Mouse (Mus musculus): Measurements from ENCODE around the gene Slc4a8.
A peak's percentile ranks its signal among the peaks of the same experiment; 100 is the strongest.

Slc4a8 gene

GRCm38 (mm10) chr15:100775189-100776166 is 13.9 kb downstream of the Slc4a8 start:
- DNase-seq: no peak

- DNase-seq: peak; percentile 50
These were observed 14.9 kb downstream of the Slc4a8 start for GRCm38 (mm10) chr15:100776424-100776823.

GRCm38 (mm10) chr15:100777020-100778016 is 15.8 kb downstream of the Slc4a8 start:
- peak; percentile 73 for DNase-seq

GRCm38 (mm10) chr15:100779896-100780295 is 18.3 kb downstream of the Slc4a8 start:
- DNase-seq: peak; percentile 46

GRCm38 (mm10) chr15:100783244-100783987 is 21.9 kb downstream of the Slc4a8 start:
- no peak for DNase-seq

- no peak for DNase-seq
These were observed 28.7 kb downstream of the Slc4a8 start for GRCm38 (mm10) chr15:100790219-100790618.

GRCm38 (mm10) chr15:100792324-100792723 is 30.8 kb downstream of the Slc4a8 start:
- no peak for DNase-seq

GRCm38 (mm10) chr15:100800914-100801313 is 39.4 kb downstream of the Slc4a8 start:
- DNase-seq: no peak

GRCm38 (mm10) chr15:100808062-100808461 is 46.5 kb downstream of the Slc4a8 start:
- DNase-seq: peak; percentile 37

- no peak for DNase-seq
These were observed 46.9 kb downstream of the Slc4a8 start for GRCm38 (mm10) chr15:100808484-100808883.

- no peak for DNase-seq
These were observed 48.7 kb downstream of the Slc4a8 start for GRCm38 (mm10) chr15:100810243-100810642.

- DNase-seq: no peak
These were observed 52.0 kb downstream of the Slc4a8 start for GRCm38 (mm10) chr15:100813501-100813900.

GRCm38 (mm10) chr15:100814066-100814465 is 52.5 kb downstream of the Slc4a8 start:
- no peak for DNase-seq

GRCm38 (mm10) chr15:100815310-100815709 is 53.8 kb downstream of the Slc4a8 start:
- DNase-seq: no peak

- DNase-seq: no peak
These were observed 57.3 kb downstream of the Slc4a8 start for GRCm38 (mm10) chr15:100818860-100819259.

- no peak for DNase-seq
These were observed 60.3 kb downstream of the Slc4a8 start for GRCm38 (mm10) chr15:100821824-100822223.

- DNase-seq: peak; percentile 9
These were observed 60.8 kb downstream of the Slc4a8 start for GRCm38 (mm10) chr15:100822370-100822769.

GRCm38 (mm10) chr15:100825249-100825856 is 63.8 kb downstream of the Slc4a8 start:
- no peak for DNase-seq

- no peak for DNase-seq
These were observed 64.5 kb downstream of the Slc4a8 start for GRCm38 (mm10) chr15:100826076-100826475.

- DNase-seq: no peak
These were observed 68.2 kb downstream of the Slc4a8 start for GRCm38 (mm10) chr15:100829775-100830174.

- no peak for DNase-seq
These were observed 69.1 kb downstream of the Slc4a8 start for GRCm38 (mm10) chr15:100830682-100831081.

- DNase-seq: no peak
These were observed 70.6 kb downstream of the Slc4a8 start for GRCm38 (mm10) chr15:100832144-100832543.
